Mouse (Mus musculus) ES-E14 (cell line): ENCODE data around the gene Lonrf2. TPM values are rescaled to one million over a fixed set of nuclear protein-coding genes. Genes with fewer than 3 reads are reported as not detected.

Experiments
- DNase-seq: peaks from one replicate; pipeline ENCODE4 v3.0.0-alpha.2; 2013; ENCODE audit warnings: low read depth, low spot score
- H3K27ac ChIP-seq: 2 replicates; pipeline ENCODE4 v1.5.1; 2012; ENCODE audit warnings: low read depth, mild to moderate bottlenecking, low read length, moderate library complexity, mixed read lengths; ENCODE audit not compliant: poor library complexity, insufficient read depth, severe bottlenecking
- H3K36me3 ChIP-seq: 2 replicates; pipeline ENCODE4 v1.6.1; 2012; ENCODE audit warnings: mild to moderate bottlenecking, low read length, moderate library complexity, mixed read lengths; ENCODE audit not compliant: control insufficient read depth, poor library complexity, insufficient read depth, severe bottlenecking
- H3K4me1 ChIP-seq, 2 experiments: fragments of 150-350 bp in 1 of 2; sonication (generic) in 1 of 2; 2 replicates each; pipeline ENCODE4 v1.6.1; 2012; ENCODE audit warnings: low read length in 2 of 2, mild to moderate bottlenecking in 1 of 2, mixed read lengths in 1 of 2; ENCODE audit not compliant: control insufficient read depth in 2 of 2, insufficient read depth in 2 of 2, poor library complexity in 1 of 2
- H3K4me3 ChIP-seq, 2 experiments: fragments of 150-350 bp in 1 of 2; sonication (generic) in 1 of 2; 2 replicates each; pipeline ENCODE4 v1.5.1; 2012; ENCODE audit warnings: low read length in 2 of 2, low read depth in 1 of 2, mild to moderate bottlenecking in 1 of 2, mixed read lengths in 1 of 2; ENCODE audit not compliant: insufficient read depth in 1 of 2, poor library complexity in 1 of 2, severe bottlenecking in 1 of 2
- H3K9ac ChIP-seq: 2 replicates; pipeline ENCODE4 v1.6.1; 2012; ENCODE audit warnings: low read depth, mild to moderate bottlenecking, low read length, mixed read lengths; ENCODE audit not compliant: poor library complexity, insufficient read depth, severe bottlenecking
- H3K9me3 ChIP-seq: fragments of 150-350 bp; sonication (generic); 2 replicates; pipeline ENCODE4 v1.6.1; 2012; ENCODE audit warnings: low read depth, mild to moderate bottlenecking, low read length; ENCODE audit not compliant: control insufficient read depth, insufficient read depth
- CHD2 ChIP-seq: IDR thresholded peaks from 2 replicates; pipeline ENCODE4 v1.6.1; 2014; ENCODE audit warnings: mild to moderate bottlenecking, low read depth, low read length, inconsistent platforms
- HCFC1 ChIP-seq: IDR thresholded peaks from 2 replicates; pipeline ENCODE4 v1.6.1; 2012; ENCODE audit warnings: low read length, inconsistent platforms, borderline replicate concordance; ENCODE audit not compliant: insufficient read depth
- MAFK ChIP-seq: IDR thresholded peaks from 2 replicates; pipeline ENCODE4 v1.6.1; 2014; ENCODE audit warnings: mild to moderate bottlenecking, low read depth, low read length, inconsistent platforms; ENCODE audit not compliant: insufficient read depth
- ZC3H11A ChIP-seq: IDR thresholded peaks from 2 replicates; pipeline ENCODE4 v1.6.1; 2012; ENCODE audit warnings: low read depth, mild to moderate bottlenecking, inconsistent platforms, low read length, borderline replicate concordance
- ZNF384 ChIP-seq: IDR thresholded peaks from 2 replicates; pipeline ENCODE4 v1.6.1; 2012; ENCODE audit warnings: low read depth, low read length, inconsistent platforms
- in situ Hi-C, 2 experiments: fragments of 600-800 bp; cut with MboI; formaldehyde crosslinking; loops; one replicate each; pipeline ENCODE4 v1.15.1; 2025; ENCODE audit warnings: low sequenced_read_pairs in 2 of 2, inconsistent platforms in 1 of 2; ENCODE audit not compliant: unreplicated experiment in 2 of 2
- total RNA-seq: library from RNA; depleted of rRNA; stranded (reverse); fragments of 300-350 nt; gene quantifications from 2 replicates; pipeline ENCODE4 v1.2.3, GENCODE M21; 2012

The Lonrf2 gene
- total RNA-seq, 1 experiment: 1.5 TPM

DNA sequence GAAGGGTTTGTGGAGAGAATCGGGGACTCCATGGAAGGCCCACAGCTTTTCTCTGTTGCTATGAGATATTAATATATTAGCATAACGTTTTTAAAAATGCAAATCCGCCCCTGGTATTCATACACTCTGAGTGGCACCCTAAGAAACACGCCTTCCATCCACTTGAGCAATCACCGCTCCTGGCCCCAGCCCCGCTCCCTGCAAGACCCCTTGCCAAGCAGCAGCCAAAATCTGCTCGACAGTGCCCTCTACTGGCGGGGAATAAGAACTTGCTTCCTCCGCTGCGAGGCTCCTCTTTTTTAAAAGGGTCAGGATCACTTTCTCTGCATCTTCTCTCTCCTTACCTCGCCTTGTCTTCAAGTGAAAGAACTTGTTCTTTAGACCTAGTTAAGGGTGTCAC, 68.7 kb downstream of the Lonrf2 start:
- H3K36me3 ChIP-seq: no peaks in the 10 kb centered on the region
- peak; percentile 63 for DNase-seq
- no peaks in the 10 kb centered on the region for H3K4me1 ChIP-seq
- no peak overlapping the region for H3K9ac ChIP-seq
- H3K4me3 ChIP-seq: no peak overlapping the region
- in situ Hi-C loops: no loop called here
- TF ChIP-seq ZNF384 (no peak), MAFK (no peak), HCFC1 (no peak), CHD2 (no peak), ZC3H11A (peak; percentile 43; the same call in 1 of the 2 replicates)
- H3K27ac ChIP-seq: no peak overlapping the region
- H3K9me3 ChIP-seq: no peaks in the 10 kb centered on the region

DNA sequence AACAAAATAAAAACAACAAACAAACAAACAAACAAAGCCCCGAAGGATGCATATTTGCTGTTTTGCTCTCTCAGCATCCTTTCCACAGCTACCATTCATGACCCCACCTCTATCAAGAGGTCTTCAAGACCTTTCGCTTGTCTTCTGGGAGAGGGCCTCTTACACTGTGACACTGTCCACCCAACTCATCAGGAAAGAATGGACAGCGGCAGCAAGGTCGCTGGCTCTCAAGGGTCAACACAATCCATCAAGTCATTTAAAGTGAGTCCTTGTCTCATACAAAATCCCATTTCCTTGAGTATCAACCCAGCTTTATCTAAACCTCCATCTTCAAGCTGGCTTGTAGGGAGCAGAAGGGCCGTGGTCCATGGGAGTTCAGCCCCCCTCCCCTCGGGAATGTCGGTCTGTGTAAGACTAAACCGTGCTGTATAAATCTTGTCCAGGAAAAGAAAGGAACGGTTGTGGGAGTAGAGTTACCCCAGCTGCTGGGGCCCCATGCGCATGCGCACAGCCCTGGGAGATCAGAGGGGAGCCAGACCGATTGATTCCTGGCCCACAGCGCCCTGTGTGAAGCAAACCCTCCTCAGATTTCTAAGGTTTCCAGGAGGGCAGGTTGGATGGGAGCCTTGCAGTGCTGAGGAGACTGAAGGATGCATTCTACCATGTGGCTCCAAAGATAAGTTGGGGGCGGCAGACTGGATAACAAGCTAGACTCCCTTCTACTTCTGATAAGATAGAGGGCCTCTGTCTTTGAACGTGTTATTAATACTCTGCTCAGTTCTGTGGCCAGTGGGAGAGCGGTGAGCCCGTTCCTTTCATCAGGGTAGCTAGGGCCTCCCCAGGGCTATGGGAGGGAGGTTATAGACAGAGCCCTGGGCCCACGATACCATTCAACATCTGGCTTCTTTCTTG, 69.6 kb downstream of the Lonrf2 start:
- H3K27ac ChIP-seq: no peak overlapping the region
- no peak for DNase-seq
- H3K36me3 ChIP-seq: no peaks in the 10 kb centered on the region
- H3K9ac ChIP-seq: no peak overlapping the region
- TF ChIP-seq CHD2 (no peak), HCFC1 (no peak), MAFK (no peak), ZNF384 (no peak), ZC3H11A (no peak)
- in situ Hi-C loops: no loop called here
- H3K4me3 ChIP-seq: peak overlapping the region in 1 of 2 experiments; percentile 33; a peak in 1 of 4 replicates
- H3K4me1 ChIP-seq: no peaks in the 10 kb centered on the region
- H3K9me3 ChIP-seq: no peaks in the 10 kb centered on the region

DNA sequence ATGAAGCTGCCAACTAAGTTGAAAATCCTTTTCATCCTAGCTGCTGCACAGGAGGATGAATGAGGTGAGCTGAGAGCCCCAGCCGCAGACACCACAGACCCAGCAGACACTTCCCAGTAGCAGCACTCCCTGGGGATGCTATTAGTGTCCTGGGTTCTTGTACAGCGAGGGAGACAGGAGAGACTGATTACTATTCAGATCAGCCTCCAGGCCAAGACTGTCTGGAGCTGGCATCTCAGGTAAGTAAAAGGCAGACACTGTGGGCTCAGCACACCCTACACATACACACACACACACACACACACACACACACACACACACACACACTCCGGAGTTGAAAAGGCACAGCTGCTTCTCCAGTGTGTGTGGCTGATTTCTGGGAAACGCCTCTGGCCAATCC, 70.3 kb downstream of the Lonrf2 start:
- DNase-seq: no peak

DNA sequence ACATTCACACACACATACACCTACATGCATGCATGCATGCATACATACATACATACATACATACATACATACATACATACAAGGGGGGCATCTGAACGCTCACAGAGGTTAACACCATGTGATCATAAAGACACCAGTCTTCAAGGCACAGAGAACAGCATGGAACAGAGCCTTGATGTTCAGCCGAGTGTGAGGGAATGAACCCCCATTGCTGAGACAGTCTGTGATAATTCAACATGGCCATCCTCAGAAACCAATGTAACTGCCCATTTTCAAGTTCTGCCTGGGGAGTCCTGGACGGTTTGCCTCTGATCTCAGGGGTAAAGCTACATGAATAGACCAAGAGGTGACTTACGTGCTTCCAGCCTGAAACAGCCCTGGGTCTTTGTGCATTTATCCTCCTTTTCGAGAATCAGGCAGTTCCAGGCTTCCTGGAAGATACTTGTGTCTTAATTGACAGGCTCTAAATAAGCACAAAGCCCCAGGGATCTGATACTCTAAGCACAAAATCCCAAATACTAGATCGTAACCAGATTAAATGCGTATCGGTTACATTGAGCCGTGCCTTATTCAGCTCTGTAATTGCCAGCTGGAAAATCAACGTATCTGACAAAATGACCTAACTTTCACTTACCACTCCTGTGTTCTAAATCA, 72.4 kb downstream of the Lonrf2 start:
- TF ChIP-seq ZNF384: no peak
- no peak for TF ChIP-seq MAFK
- TF ChIP-seq CHD2: no peak
- no peak for TF ChIP-seq HCFC1
- TF ChIP-seq ZC3H11A: no peak
- Histone ChIP-seq H3K27ac (no peak overlapping the region), H3K4me3 (no peak overlapping the region), H3K9me3 (no peaks in the 10 kb centered on the region), H3K36me3 (no peaks in the 10 kb centered on the region), H3K4me1 (peaks cover 0 to 2% of the 10 kb centered on the region in 2 experiments; a peak in 1 of 4 replicates), H3K9ac (no peak overlapping the region)
- DNase-seq: no peak
- in situ Hi-C loops: no loop called here

More for the DNA sequence above, 70.3 kb downstream of the Lonrf2 start:
- H3K9ac ChIP-seq: no peak overlapping the region
- H3K9me3 ChIP-seq: no peaks in the 10 kb centered on the region
- no peaks in the 10 kb centered on the region for H3K36me3 ChIP-seq
- TF ChIP-seq MAFK: no peak
- no peak for TF ChIP-seq HCFC1
- no peak for TF ChIP-seq ZNF384
- no peak for TF ChIP-seq ZC3H11A
- TF ChIP-seq CHD2: no peak
- no peak overlapping the region for H3K27ac ChIP-seq
- H3K4me1 ChIP-seq: no peaks in the 10 kb centered on the region
- in situ Hi-C loops: no loop called here
- no peak overlapping the region for H3K4me3 ChIP-seq
